Mouse (Mus musculus) 416B (cell line): ENCODE results near the gene Erc1.

Experiments
- DNase-seq: peaks from one replicate; pipeline ENCODE4 v3.0.0; 2011; ENCODE audit warnings: low read depth

The Erc1 gene

GRCm38 (mm10) chr6:119808726-119809505 lies 39.1 kb downstream of the Erc1 start:
- no peak for DNase-seq

- no peak for DNase-seq
Observed at GRCm38 (mm10) chr6:119803239-119803638, 44.7 kb downstream of the Erc1 start.

GRCm38 (mm10) chr6:119796911-119797486 lies 51.0 kb downstream of the Erc1 start:
- no peak for DNase-seq

GRCm38 (mm10) chr6:119796291-119796690 lies 51.7 kb downstream of the Erc1 start:
- no peak for DNase-seq

- peak; percentile 78 for DNase-seq
Observed at GRCm38 (mm10) chr6:119792562-119792961, 55.4 kb downstream of the Erc1 start.

- DNase-seq, result no peak
Observed at GRCm38 (mm10) chr6:119782416-119782815, 65.6 kb downstream of the Erc1 start.

GRCm38 (mm10) chr6:119781109-119781508 lies 66.9 kb downstream of the Erc1 start:
- DNase-seq, result no peak

- DNase-seq, result no peak
Observed at GRCm38 (mm10) chr6:119768778-119769177, 79.2 kb downstream of the Erc1 start.

GRCm38 (mm10) chr6:119764355-119764754 lies 83.6 kb downstream of the Erc1 start:
- DNase-seq, result peak; percentile 34

GRCm38 (mm10) chr6:119759866-119760265 lies 88.1 kb downstream of the Erc1 start:
- peak; percentile 40 for DNase-seq

GRCm38 (mm10) chr6:119758490-119758889 lies 89.5 kb downstream of the Erc1 start:
- DNase-seq, result no peak

- DNase-seq, result peak; percentile 51
Observed at GRCm38 (mm10) chr6:119757796-119758195, 90.2 kb downstream of the Erc1 start.

- DNase-seq, result peak; percentile 24
Observed at GRCm38 (mm10) chr6:119755866-119756265, 92.1 kb downstream of the Erc1 start.

- DNase-seq, result no peak
Observed at GRCm38 (mm10) chr6:119749093-119749635, 98.8 kb downstream of the Erc1 start.

GRCm38 (mm10) chr6:119741861-119742260 lies 106.1 kb downstream of the Erc1 start:
- DNase-seq, result no peak

- DNase-seq, result no peak
Observed at GRCm38 (mm10) chr6:119740541-119740940, 107.4 kb downstream of the Erc1 start.

- DNase-seq, result no peak
Observed at GRCm38 (mm10) chr6:119738638-119739375, 109.2 kb downstream of the Erc1 start.

GRCm38 (mm10) chr6:119737716-119738115 lies 110.3 kb downstream of the Erc1 start:
- DNase-seq, result no peak

GRCm38 (mm10) chr6:119735937-119736336 lies 112.0 kb downstream of the Erc1 start:
- DNase-seq, result no peak

GRCm38 (mm10) chr6:119731155-119731554 lies 116.8 kb downstream of the Erc1 start:
- DNase-seq, result no peak

- peak; percentile 79 for DNase-seq
Observed at GRCm38 (mm10) chr6:119715234-119715633, 132.7 kb downstream of the Erc1 start.

GRCm38 (mm10) chr6:119713961-119714360 lies 134.0 kb downstream of the Erc1 start:
- peak; percentile 86 for DNase-seq

- no peak for DNase-seq
Observed at GRCm38 (mm10) chr6:119712486-119712885, 135.5 kb downstream of the Erc1 start.
